Mouse (Mus musculus) liver, embryonic 14.5 days (tissue): ENCODE measurements around the gene Gm43302.
"Not testable (repeated sequence)": the region's sequence is repeated elsewhere in the genome, so short reads cannot be mapped to it uniquely, and the experiment has no call there.

Experiments
- CTCF ChIP-seq: IDR thresholded peaks from 2 replicates; pipeline ENCODE4 v1.5.1; 2016; ENCODE audit warnings: antibody characterized with exemption, low read depth, control low read depth
- EP300 ChIP-seq: IDR thresholded peaks from 2 replicates; pipeline ENCODE4 v1.6.1; 2016; ENCODE audit warnings: antibody characterized with exemption, low read depth

DNA sequence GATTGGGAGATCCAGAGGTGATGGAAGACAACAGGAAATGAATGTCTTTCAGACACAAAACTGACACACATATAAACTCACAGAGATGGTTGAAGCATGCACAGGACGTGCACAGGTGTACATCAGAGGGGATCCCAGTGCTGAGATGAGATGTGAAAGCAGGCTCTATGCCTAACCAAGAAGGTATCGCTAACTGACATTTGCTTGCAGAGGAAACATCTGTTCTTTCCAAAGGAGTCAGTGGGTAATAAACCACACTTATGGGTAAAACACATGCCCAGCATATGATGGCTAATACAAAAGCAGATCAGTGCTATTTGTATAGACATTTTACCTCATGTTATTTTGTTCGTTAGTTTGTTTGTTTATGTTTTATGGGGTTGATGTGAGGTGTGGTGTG, 32.8 kb downstream of the Gm43302 start:
- not testable (repeated sequence) for TF ChIP-seq CTCF, EP300
